Mouse (Mus musculus) layer of hippocampus, adult 9-11 months (tissue): ENCODE measurements around the gene Olfr1282.
"Not testable (repeated sequence)": the region's sequence is repeated elsewhere in the genome, so short reads cannot be mapped to it uniquely, and the experiment has no call there.

Experiments
- DNase-seq: peaks from one replicate; pipeline ENCODE4 v3.0.0; 2022

Olfr1282 gene

DNA sequence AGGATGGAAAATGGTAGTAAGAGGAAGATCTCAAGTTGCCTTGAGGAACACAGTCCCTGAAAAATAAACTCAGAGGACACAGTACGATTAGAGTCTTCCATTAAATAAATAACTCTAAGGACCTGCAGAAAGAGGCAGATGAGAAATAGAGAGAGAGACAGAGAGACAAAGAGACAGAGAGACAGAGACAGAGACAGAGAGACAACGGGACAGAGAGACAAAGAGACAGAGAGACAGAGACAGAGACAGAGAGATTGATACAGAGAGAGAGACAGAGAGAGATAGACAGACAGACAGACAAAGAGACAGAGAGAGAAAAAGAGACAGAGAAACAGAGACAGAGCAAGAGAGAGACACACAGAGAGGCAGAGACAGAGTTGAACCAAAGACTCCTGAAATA lies at the start of gene Olfr1282:
TSS of gene Olfr1282 (minus strand) at position 101 of the 400 bp plus-strand sequence.
- DNase-seq, result no peak

DNA sequence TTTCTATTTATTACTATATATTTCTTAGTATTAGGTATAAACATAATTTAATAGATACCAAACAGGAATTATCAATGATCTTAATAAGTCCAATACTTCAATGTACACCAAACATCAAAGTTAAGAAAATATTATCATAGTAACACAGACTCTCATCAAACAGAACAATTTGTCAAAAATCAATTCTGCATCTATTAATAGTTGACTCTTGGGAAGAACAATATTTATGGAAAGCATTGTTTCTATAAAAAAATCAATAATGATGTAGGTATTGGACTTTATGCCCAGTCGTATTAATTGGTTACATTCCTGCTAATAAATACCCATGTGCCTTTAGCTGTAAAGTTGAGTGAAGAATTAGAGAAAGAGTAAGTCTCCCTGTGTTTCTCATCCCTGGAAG lies 39.3 kb upstream of the Olfr1282 start, which contains the start of gene Olfr1284:
TSS of gene Olfr1284 (plus strand) at position 301 of the 400 bp plus-strand sequence.
- no peak for DNase-seq

DNA sequence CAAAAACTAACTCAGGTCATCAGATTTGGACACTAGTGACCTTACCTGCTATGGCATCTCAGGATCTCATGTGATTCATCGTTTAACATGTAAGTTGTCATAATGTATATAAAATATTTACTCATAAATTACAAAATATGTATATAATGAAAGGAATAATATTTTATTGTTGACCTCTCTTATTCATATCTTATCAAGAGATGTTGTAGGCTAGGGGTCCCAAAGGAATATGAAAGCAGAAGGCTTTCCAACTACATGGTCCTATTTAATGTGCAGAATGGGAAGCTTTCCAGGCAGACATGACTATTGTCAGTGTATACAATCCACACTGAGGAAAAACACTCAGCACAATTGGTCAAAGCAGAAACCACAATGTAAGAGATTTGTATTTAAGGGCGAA lies 30.6 kb upstream of the Olfr1282 start, which contains the start of gene Olfr1283:
TSS of gene Olfr1283 (plus strand) at position 301 of the 400 bp plus-strand sequence.
- DNase-seq, result no peak

DNA sequence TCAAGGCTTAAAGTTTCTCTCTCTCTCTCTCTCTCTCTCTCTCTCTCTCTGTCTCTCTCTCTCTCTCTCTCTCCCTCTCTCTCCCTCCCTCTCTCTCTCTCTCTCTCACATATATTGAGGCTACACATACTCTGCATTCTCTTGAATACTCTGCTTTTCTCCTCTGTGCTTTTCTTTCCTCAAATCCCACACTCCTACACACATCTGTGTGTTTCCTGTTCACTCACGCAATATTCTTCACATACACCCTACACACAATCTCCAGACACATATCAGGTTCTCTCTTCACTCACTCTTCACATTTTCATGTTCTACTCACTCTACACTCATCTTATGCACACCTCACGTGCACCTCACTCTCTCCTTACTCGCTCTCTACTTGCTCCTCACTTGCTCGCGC lies 2.2 kb downstream of the Olfr1282 start:
- DNase-seq, result not testable (repeated sequence)

DNA sequence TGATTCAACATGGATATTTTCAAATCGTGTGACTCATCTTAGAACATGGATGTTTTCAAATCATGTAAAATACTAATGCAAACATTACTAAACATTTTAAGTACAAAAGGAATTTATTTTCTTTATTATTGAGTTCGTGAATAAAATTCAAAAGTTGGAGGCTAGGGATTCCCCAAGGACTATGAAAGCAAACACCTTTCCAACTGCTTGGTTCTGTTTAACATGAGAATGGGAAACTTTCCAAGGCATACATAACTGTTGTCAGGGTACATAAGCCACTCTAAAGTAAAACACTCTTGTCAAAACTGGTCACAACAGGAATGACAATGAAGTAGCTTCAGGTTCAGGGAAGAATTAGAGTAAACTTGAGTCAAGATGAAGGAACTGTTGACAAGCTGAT lies 9.7 kb downstream of the Olfr1282 start, which contains the start of gene Olfr1281:
TSS of gene Olfr1281 (plus strand) at position 301 of the 400 bp plus-strand sequence.
- DNase-seq, result no peak

DNA sequence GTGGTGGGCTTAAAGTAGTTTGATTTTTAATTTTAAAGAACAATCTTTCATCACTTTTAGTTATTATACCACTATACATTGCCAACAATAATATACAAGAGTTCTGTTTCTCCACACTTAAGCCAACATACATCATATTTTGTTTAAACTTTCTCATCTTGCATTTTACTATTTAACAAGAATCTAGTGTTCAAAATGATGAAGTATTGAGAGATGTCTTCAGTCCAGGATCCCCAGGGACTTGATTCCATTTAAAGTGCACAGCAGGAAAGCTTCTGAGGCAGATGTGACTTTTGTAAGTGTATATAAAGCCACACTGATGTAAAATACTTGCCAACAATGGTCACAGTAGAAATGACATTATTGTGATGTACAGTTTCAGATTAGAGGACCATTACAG lies 22.2 kb downstream of the Olfr1282 start, which contains the start of gene Olfr1280:
TSS of gene Olfr1280 (plus strand) at position 301 of the 400 bp plus-strand sequence.
- no peak for DNase-seq

DNA sequence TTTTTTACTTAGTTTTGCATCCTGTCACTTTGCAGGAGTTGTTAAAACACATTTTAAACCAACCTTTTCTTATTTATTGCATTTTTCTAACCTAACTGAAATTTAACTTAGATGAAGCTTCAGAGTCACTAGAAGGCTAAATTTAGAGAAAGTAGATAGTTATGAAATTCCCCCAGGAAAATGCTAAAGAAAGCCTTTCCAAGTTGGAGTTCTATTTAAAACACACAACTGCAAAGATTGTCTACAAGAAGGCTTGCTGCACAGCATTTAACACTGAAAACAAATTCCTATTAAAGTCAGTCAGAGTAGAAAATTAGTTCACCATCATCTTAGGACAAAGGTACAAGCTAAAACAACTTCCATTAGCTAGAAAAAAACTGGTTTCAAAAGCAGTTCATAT lies 35.5 kb downstream of the Olfr1282 start, which contains the start of gene Olfr1279:
TSS of gene Olfr1279 (plus strand) at position 262 of the 400 bp plus-strand sequence.
- no peak for DNase-seq

DNA sequence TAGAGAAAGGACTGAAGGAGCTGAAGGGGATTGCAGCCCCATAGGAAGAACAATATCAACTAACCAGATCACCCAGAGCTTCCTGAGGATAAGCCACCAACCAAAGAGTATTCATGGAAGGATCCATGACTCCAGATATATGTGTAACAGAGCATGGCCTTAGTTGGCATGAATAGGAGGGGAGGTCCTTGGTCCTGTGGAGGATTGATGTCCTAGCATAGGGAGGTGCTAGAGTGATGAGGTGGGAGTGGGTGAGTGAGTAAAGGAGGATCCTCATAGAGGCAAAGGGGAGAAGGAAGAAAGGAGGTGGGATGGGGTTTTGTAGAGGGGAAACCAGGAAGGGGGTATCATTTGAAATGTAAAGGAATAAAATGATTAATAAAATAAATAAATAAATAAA lies 37.3 kb downstream of the Olfr1282 start:
- DNase-seq, result no peak

DNA sequence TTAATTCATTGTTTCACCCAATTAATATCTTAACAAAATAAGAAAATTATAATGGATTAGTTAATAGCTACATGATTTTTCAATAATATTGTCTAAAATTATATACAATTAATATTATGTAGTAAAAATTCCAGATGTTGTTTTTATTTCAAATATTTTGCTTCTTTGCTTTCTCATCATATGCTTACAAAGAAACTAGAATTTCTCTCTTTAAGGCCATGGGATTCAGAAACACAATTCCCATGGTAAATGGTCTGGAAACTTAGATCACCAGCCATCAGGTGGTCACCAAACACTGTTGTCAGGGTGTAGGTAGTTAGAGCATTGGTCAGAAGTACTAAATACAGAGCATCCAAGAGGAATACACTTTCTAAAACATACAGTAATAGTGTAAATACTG lies 46.0 kb downstream of the Olfr1282 start, which contains the start of gene Olfr1278:
TSS of gene Olfr1278 (plus strand) at position 301 of the 400 bp plus-strand sequence.
- no peak for DNase-seq
